Mouse (Mus musculus): Measurements from ENCODE around the gene Bbs1. TPM values are rescaled to one million over a fixed set of nuclear protein-coding genes. Genes with fewer than 3 reads are reported as not detected.

The Bbs1 gene
- polyA plus RNA-seq, 1 experiment = 4.9 TPM

DNA sequence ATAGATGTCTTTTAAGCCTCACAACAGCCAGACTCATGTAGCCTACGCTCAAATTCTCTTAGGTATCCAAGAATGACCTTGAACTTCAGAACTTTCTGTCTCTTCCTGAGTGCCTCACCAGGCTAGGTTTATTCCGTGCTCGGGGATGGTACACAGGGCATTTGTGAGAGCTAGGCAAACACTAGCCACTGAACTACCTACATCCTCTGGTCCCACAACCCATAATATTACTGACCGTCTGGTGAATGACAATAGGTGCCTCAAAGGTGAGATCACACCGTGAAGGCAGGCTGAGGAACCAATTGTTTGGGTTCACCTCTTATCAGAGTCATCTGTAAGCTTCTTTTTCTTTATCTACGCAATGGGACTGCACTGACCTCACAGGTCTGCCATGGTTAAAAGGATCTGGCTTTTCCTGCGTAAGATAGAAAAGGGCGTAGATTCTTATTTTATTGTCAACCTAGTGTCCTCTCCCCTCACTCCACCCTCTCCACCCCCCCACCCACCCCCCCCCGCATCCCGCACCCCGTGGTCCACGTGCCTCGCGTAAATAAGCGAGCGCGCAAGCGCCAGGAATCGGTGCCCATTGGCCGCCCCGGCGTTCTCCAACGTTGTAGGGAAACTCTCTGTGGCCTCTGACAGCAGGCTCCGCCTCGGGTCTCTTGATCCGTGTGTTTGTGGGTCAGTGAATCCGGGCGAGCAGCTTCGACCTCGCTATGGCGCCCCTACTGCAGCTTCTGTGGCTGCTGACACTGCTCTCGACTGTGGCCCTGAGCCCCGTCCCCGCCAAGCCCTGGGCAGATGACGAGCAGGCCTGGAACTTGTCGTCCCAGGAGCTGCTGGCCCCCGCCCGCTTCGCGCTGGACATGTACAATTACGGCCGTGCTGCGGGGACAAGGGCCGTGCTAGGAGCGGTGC, 51.6 kb downstream of the Bbs1 start, which contains the start of gene Ctsf:
Ctsf (plus strand) TSS at position 579 of the 918 bp plus-strand sequence.
- TF ChIP-seq GATA1 (IDR thresholded peaks at IDR 0.05; ENCODE audit: low read length) = no peak

GRCm38 (mm10) chr19:4850281-4850680, 56.1 kb downstream of the Bbs1 start:
- TF ChIP-seq GATA1 (IDR thresholded peaks at IDR 0.05; ENCODE audit: low read length) = no peak

DNA sequence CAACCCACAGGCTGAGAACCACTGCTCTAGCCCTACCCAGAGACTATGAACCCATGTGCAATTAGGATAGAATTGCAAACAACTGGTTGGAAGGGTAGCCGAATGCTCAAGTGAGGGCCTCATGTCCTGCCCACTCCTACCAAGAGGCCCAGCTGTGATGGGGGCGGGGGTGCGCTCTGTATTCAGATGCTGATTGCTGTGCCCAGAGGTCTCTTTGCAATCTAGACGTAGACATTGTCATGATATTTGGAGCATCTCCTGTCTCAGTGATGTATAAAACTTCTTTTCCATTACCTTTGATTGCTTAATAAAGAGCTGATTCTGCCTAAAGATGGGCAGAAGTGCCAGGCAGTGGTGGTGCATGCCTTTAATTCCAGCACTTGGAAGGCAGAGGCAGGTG, 56.6 kb downstream of the Bbs1 start:
- TF ChIP-seq GATA1 (IDR thresholded peaks at IDR 0.05; ENCODE audit: low read length) = no peak

GRCm38 (mm10) chr19:4847490-4847889, 58.9 kb downstream of the Bbs1 start:
- TF ChIP-seq GATA1 (IDR thresholded peaks at IDR 0.05; ENCODE audit: low read length) = no peak

DNA sequence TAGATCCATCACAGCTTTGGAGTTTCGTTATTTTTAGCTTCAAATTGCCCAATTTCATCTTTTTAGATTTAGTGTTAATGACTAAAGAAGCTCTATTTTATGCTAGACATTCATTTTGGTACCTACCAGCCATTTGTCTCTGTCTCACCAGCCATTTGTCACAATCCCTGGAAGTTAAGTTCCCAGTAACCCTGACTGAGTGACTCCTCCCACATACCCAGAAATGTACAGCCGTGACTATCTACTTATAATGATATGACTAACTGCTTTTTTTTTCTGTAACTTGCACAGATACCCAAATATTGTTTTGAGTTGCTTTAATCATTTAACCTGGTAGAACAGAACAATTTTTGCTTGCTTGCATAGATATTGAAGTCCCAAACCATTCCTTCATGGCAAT, 60.6 kb downstream of the Bbs1 start:
- TF ChIP-seq GATA1 (IDR thresholded peaks at IDR 0.05; ENCODE audit: low read length) = no peak

GRCm38 (mm10) chr19:4842611-4843010, 63.8 kb downstream of the Bbs1 start:
- no peak for TF ChIP-seq GATA1 (IDR thresholded peaks at IDR 0.05; ENCODE audit: low read length)

GRCm38 (mm10) chr19:4840848-4841247, 65.6 kb downstream of the Bbs1 start:
- no peak for TF ChIP-seq GATA1 (IDR thresholded peaks at IDR 0.05; ENCODE audit: low read length)

GRCm38 (mm10) chr19:4839149-4839548, 67.3 kb downstream of the Bbs1 start, which contains the start of the genes Ccs and Ccdc87:
Gene Ccs, minus strand, starts transcription at chr19:4839332.
Gene Ccdc87, plus strand, starts transcription at chr19:4839366.
- no peak for TF ChIP-seq GATA1 (IDR thresholded peaks at IDR 0.05; ENCODE audit: low read length)

- TF ChIP-seq GATA1 (IDR thresholded peaks at IDR 0.05; ENCODE audit: low read length) = no peak
Observed at GRCm38 (mm10) chr19:4838526-4839140, 67.8 kb downstream of the Bbs1 start.

DNA sequence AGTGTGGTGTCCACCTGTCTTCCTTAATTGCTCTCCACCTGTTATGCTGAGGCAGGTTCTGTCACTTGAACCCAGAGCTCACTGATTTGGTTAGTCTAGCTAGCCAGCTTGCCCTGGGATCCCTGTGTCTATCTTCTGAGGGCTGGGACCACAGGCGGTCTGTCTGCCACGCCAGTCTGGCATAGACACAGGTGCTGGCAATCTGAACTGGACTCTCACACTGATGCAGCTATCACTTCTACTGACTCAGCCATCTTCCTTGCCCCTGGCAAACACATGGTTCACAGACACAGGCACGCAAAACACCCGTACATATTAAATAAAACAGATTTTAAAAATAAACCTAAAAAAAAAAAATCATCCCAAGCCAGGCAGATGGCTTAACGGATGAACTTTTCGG, 69.4 kb downstream of the Bbs1 start:
- no peak for TF ChIP-seq GATA1 (IDR thresholded peaks at IDR 0.05; ENCODE audit: low read length)

Other genes starting within 250 kb of the Bbs1 start
- 0.24 TPM in 1 of 2 replicates, not detected in the other for gene Gm960, start 208.0 kb downstream of the Bbs1 start, polyA plus RNA-seq (2012)
- 0.01 and 0.02 TPM in 2 replicates for gene Sptbn2, start 195.5 kb downstream of the Bbs1 start, polyA plus RNA-seq (2012)
- 4.6 and 5.3 TPM in 2 replicates for gene Rbm4b, start 150.1 kb downstream of the Bbs1 start, polyA plus RNA-seq (2012)
- 1.8 and 15.4 TPM in 2 replicates for gene Rbm4, start 112.7 kb downstream of the Bbs1 start, polyA plus RNA-seq (2012)
- gene Gm21992, start 95.0 kb downstream of the Bbs1 start, polyA plus RNA-seq (2012) = 1.7 and 12.6 TPM in 2 replicates
- 46.8 and 61.5 TPM in 2 replicates for gene Rbm14, start 95.0 kb downstream of the Bbs1 start, polyA plus RNA-seq (2012)
- 56.4 and 100 TPM in 2 replicates for gene Ccs, start 67.3 kb downstream of the Bbs1 start, polyA plus RNA-seq (2012)
- gene Ccdc87, start 67.3 kb downstream of the Bbs1 start, polyA plus RNA-seq (2012) = 0.02 TPM in 1 of 2 replicates, not detected in the other
- not detected in 2 replicates for gene Ctsf, start 51.5 kb downstream of the Bbs1 start, polyA plus RNA-seq (2012)
- 0.50 and 0.64 TPM in 2 replicates for gene Actn3, start 28.7 kb downstream of the Bbs1 start, polyA plus RNA-seq (2012)
- 2.4 and 3.2 TPM in 2 replicates for gene Zdhhc24, start 28.0 kb downstream of the Bbs1 start, polyA plus RNA-seq (2012)
- gene Dpp3, start 21.7 kb upstream of the Bbs1 start, polyA plus RNA-seq (2012) = 72.5 and 78.7 TPM in 2 replicates
- 0.09 and 0.31 TPM in 2 replicates for gene Peli3, start 36.5 kb upstream of the Bbs1 start, polyA plus RNA-seq (2012)
- gene Mrpl11, start 55.5 kb upstream of the Bbs1 start, polyA plus RNA-seq (2012) = 79.7 and 109 TPM in 2 replicates
- not detected in 2 replicates for gene Npas4, start 83.7 kb upstream of the Bbs1 start, polyA plus RNA-seq (2012)
- 4.1 and 4.3 TPM in 2 replicates for gene Slc29a2, start 117.2 kb upstream of the Bbs1 start, polyA plus RNA-seq (2012)
- 10.8 and 12.4 TPM in 2 replicates for gene B4gat1, start 132.2 kb upstream of the Bbs1 start, polyA plus RNA-seq (2012)
- 0.15 and 0.33 TPM in 2 replicates for gene AC124502.3, start 132.3 kb upstream of the Bbs1 start, polyA plus RNA-seq (2012)
- gene Brms1, start 134.7 kb upstream of the Bbs1 start, polyA plus RNA-seq (2012) = 61.3 and 101 TPM in 2 replicates
- gene Rin1, start 143.9 kb upstream of the Bbs1 start, polyA plus RNA-seq (2012) = 1.1 TPM in 2 replicates
- 0.90 and 0.95 TPM in 2 replicates for gene Cd248, start 161.4 kb upstream of the Bbs1 start, polyA plus RNA-seq (2012)
- not detected in 2 replicates for gene Tmem151a, start 178.9 kb upstream of the Bbs1 start, polyA plus RNA-seq (2012)
- 19.4 and 22.6 TPM in 2 replicates for gene Yif1a, start 181.9 kb upstream of the Bbs1 start, polyA plus RNA-seq (2012)
- gene Cnih2, start 191.9 kb upstream of the Bbs1 start, polyA plus RNA-seq (2012) = 1.9 and 2.1 TPM in 2 replicates
- gene Rab1b, start 200.4 kb upstream of the Bbs1 start, polyA plus RNA-seq (2012) = 249 and 315 TPM in 2 replicates
- gene Klc2, start 211.9 kb upstream of the Bbs1 start, polyA plus RNA-seq (2012) = 9.0 and 11.6 TPM in 2 replicates

Data from G1E-ER4 (cell line).